Mouse (Mus musculus) bone marrow, adult 2 months (tissue): ENCODE data around the gene Ap2a2. TPM values are rescaled to one million over a fixed set of nuclear protein-coding genes. Genes with fewer than 3 reads are reported as not detected.

ENCODE experiments used
- H3K27ac ChIP-seq: fragments of 200-500 bp; 2 replicates; pipeline ENCODE4 v1.5.1; 2012; ENCODE audit warnings: low read depth, mild to moderate bottlenecking, control low read depth, inconsistent platforms, low read length; ENCODE audit not compliant: control insufficient read depth, poor library complexity, insufficient read depth
- H3K4me1 ChIP-seq: fragments of 200-500 bp; 2 replicates; pipeline ENCODE4 v1.6.1; 2011; ENCODE audit warnings: low read length; ENCODE audit not compliant: control insufficient read depth, insufficient read depth
- H3K4me3 ChIP-seq: fragments of 200-500 bp; replicated peaks from 2 replicates; pipeline ENCODE3; 2011; ENCODE audit warnings: mild to moderate bottlenecking, low read depth, low read length, control low read depth; ENCODE audit not compliant: control insufficient read depth
- CTCF ChIP-seq: fragments of 200-500 bp; IDR thresholded peaks from 2 replicates; pipeline ENCODE4 v1.5.1; 2011; ENCODE audit warnings: low read length, control low read depth; ENCODE audit not compliant: control insufficient read depth, insufficient read depth
- POLR2A ChIP-seq: fragments of 200-500 bp; IDR thresholded peaks from 2 replicates; pipeline ENCODE4 v1.6.1; 2011; ENCODE audit warnings: low read depth, mild to moderate bottlenecking, control low read depth, low read length, borderline replicate concordance; ENCODE audit not compliant: control insufficient read depth
- WGBS: fragments of 180-500 bp; shearing (Covaris S2); methylation state at CpG from one replicate; pipeline ENCODE4 v1.1.7; 2018; 5-methylcytosine and 5-hydroxymethylcytosine counted together
- polyA plus RNA-seq: library from polyadenylated mRNA; stranded (reverse); fragments of >200 nt; gene quantifications from 2 replicates; pipeline ENCODE4 v1.2.4, GENCODE M21; 2011; ENCODE audit warnings: low replicate concordance; ENCODE audit not compliant: missing spikeins, insufficient read depth, insufficient read length

Ap2a2 gene
- polyA plus RNA-seq = 38.8 and 59.9 TPM in 2 replicates

DNA sequence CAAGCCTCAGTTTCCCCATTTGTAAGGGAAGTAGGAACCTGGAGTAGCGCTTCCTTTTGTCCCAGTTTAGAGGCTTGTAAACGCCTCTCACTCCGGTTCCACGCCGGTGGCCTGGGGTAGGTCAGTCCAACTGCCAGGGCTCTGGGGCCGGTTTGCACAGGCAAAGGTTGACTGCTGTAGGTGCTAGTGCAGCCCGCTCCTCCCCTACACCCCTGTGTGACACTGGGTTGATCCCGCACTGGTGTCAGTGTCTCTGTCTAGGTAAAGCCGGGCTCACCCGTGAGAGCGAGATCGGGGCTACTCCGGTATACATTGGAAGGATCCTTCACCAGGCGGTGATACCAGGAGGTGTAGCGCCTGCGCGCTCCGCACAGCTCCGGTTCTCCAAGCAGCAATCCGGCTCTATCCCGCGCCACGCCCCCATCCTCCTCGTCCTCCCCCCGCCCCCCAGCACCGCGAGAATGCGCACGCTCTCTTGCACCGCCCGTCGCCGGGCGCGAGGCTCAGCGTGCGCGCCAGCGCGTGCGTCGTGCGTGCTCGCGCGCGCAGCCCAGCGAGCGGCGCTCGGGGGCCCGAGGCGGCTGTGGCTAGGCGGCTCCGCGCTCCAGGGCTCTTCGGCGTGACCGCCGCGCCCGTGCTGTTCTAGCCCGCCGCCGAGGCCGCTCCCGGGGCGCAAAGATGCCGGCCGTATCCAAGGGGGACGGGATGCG is at the start of gene Ap2a2:
Ap2a2 (plus strand) TSS at position 492 of the 710 bp plus-strand sequence.
- TF ChIP-seq CTCF (no peak), POLR2A (peak; percentile 71; the same call in 1 of the 2 replicates)
- under 1% methylated on average over 72 of the region's 72 CpGs for WGBS
- Histone ChIP-seq H3K4me1 (peaks cover 17% of the 10 kb centered on the region), H3K27ac (peak within 1 kb of the TSS; percentile 63), H3K4me3 (peak within 1 kb of the TSS; percentile 77)

DNA sequence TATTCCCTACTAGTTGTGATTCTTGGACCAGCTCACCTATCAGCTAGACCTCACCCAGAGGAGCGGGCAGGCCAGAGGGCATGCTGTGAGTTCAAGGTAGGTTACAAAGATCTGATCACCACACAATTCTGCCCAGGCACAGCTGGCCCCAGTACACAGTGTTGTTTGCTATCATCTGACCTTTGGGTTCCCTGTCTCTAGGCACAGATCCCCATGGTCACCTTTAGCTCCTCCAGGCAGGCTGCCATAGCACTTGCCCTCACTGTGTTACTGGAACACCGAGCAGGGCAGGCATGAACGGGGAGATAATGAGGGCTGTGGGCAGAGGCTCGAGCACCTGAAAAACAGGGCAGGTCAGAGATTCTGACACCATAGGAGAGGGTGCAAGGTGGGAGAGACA is 44.3 kb upstream of the Ap2a2 start:
- WGBS = 70% methylated on average over 4 of the region's 4 CpGs
- no peak overlapping the region for H3K4me3 ChIP-seq
- TF ChIP-seq CTCF (no peak), POLR2A (no peak)
- H3K4me1 ChIP-seq = no peaks in the 10 kb centered on the region
- no peak overlapping the region for H3K27ac ChIP-seq

DNA sequence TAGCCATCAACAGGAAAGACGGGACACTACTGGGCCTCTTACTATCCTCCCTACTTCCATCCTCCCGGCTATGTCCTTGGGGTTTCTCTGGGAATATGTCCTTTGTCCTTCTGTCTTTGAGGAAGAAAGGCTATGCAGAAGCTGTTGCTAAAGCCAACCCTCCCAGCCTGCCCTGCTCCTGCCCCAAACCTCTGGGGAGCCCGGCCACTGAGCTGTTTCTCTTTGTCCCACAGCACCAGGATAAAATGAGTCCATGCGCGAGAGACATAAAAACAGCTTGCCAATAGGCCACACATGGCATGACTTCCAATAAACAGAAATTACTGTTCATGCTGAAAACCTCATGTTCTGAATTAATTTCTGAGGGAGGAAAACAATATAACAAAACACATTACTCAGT is 43.7 kb upstream of the Ap2a2 start:
- H3K27ac ChIP-seq = no peak overlapping the region
- no peak for TF ChIP-seq POLR2A
- no peak for TF ChIP-seq CTCF
- WGBS = 91% methylated on average over 5 of the region's 5 CpGs

DNA sequence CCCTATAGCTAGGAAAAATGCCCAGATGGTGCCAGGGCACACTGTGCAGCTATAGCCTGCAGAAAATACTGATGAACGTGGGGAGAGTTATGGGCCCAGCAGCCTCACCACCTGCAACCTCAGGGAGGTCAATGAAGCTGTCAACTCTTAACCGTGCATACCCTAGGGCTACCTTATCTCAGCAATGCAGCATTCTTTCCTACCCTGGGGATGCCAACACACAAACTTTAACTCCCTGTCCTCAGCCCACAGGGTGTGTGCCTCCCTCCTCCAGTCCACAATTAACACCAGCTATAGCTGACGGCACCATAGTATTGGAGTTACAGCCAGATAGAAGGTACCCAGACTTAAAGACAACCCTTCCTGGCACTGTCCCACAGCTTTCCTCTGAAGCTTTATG is 43.0 kb upstream of the Ap2a2 start:
- Histone ChIP-seq H3K27ac (no peak overlapping the region; the same call in 1 of the 2 replicates), H3K4me1 (no peaks in the 10 kb centered on the region), H3K4me3 (no peak overlapping the region)
- WGBS = 63% methylated on average over 3 of the region's 3 CpGs
- no peak for TF ChIP-seq CTCF
- no peak for TF ChIP-seq POLR2A

More for the DNA sequence above, 43.7 kb upstream of the Ap2a2 start:
- H3K4me1 ChIP-seq = no peaks in the 10 kb centered on the region
- H3K4me3 ChIP-seq = no peak overlapping the region

DNA sequence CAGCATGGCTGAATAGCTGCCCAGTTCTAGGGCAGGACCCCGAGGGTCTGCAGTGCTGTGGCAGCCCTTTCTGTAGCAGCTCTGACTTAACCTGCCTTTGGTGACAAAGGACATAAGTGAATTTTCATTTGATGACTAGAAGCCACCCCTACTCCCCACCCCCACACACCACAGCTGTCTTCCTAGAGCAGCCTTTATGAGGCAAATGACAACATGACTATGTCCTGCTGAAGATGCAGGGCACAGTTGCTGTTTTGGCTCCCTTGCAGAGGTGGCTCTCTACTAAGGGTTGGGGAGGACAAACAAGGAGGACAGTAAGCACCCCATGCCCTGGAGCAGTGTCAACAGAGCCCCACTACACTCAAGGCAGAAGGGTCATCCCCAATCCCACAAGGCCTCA is 42.2 kb upstream of the Ap2a2 start:
- Histone ChIP-seq H3K27ac (no peak overlapping the region), H3K4me3 (no peak overlapping the region), H3K4me1 (no peaks in the 10 kb centered on the region)
- 86% methylated on average over 1 of the region's 1 CpGs for WGBS
- no peak for TF ChIP-seq POLR2A
- TF ChIP-seq CTCF = no peak

DNA sequence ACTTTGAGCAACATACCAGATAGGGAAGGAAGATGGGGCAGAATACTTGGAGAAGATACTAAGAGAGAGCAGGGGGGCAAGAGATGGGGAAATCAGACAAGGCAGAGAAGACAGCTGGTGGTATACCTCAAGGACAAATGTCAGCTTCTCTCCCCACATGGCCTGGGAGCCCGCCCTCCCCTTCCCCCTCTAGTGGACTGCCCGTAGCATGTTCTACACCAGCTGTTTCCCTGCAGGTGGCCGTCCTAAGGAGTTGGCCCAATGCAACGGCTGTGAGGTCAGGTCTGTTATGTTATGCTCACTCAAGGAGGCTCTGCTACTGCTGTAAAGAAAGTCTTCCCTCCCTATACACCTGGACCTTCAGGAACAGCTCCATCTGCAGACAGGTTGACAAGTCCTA is 39.0 kb upstream of the Ap2a2 start:
- TF ChIP-seq POLR2A (no peak), CTCF (no peak)
- no peak overlapping the region for H3K27ac ChIP-seq
- no peak overlapping the region for H3K4me3 ChIP-seq
- 47% methylated on average over 4 of the region's 4 CpGs for WGBS
- no peaks in the 10 kb centered on the region for H3K4me1 ChIP-seq

DNA sequence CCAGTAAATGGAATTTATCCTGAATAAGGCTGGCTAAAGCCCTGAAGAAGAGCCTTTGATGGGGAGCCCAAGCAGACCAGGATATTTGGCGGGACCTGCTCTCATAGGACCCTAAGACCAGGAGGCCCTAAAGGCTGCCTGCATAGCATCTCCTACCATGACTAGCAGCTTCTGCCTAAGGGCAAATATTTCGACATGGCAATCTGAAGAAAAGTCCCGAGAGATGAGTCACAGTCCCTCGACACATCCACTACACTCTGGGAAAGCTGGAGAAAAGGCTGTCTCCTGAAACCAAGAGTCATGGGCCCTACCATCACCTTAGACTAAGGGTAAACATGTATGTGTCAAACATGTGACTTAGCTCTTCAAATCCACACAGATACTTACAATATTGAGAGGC is 37.7 kb upstream of the Ap2a2 start:
- Histone ChIP-seq H3K27ac (no peak overlapping the region), H3K4me3 (no peak overlapping the region), H3K4me1 (no peaks in the 10 kb centered on the region)
- no peak for TF ChIP-seq POLR2A
- TF ChIP-seq CTCF = no peak
- WGBS = 80% methylated on average over 4 of the region's 4 CpGs

DNA sequence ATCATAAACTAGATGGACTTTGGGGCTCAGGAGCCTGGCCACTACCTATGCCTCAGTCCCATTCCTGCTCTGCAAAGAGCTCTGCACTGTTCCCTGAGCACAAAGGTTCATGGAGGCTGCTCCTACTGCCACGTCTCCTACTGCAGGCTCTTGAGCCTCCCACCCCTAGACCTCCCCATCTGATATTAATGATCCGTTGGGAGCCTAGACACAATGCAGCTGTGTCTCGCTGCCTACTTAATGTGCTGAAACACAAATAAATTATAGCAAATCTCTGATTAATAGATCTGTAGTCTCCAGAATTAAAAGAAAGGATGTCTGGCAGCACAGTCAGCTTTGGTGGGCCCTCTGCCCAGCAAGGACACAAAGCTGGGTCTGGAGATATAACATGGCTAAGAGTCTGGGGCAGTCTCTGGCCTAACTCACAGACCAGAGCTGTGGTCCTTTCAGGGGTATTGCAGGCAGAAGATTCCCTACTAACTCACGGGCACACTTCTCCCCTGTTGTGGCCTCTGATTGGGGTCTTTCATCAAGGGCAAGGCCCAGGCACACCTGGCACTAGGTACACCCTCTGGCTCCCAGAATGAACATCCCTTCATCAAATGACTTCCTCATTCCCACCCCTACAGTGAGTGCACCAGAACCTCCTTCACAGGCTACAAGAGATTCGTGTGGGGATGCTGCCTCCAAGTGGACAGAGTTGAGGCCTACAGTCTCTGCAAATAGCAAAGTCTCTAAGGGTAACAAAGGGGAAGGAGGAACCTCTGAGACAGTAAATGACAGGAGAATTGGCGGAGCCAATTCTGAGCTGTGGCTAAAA is 37.0 kb upstream of the Ap2a2 start:
- TF ChIP-seq CTCF = peak; percentile 93
- no peak for TF ChIP-seq POLR2A
- H3K4me1 ChIP-seq = no peaks in the 10 kb centered on the region
- whole genome bisulfite sequencing = 51% methylated on average over 6 of the region's 6 CpGs
- H3K4me3 ChIP-seq = no peak overlapping the region
- no peak overlapping the region for H3K27ac ChIP-seq

DNA sequence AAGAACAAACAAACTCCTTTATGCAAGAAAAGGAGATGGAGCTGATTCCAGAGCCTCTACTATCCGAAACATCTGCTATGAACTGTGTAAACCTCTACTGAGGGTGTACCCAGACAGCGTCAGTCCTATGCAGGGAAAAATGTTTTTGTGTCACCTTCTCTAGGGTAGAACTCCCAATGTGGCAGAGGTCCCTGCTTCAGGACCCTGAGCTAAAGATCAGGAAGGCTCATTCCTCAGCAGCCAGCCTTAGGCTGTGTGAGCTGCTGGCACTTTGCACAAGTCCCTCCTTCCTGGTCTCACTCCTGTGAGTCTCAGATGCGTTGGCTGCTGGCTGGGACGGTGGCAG is 36.4 kb upstream of the Ap2a2 start:
- no peaks in the 10 kb centered on the region for H3K4me1 ChIP-seq
- H3K27ac ChIP-seq = no peak overlapping the region
- 92% methylated on average over 4 of the region's 4 CpGs for WGBS
- no peak for TF ChIP-seq CTCF
- no peak for TF ChIP-seq POLR2A
- no peak overlapping the region for H3K4me3 ChIP-seq
